Mouse (Mus musculus) small intestine, adult 2 months (tissue): ENCODE data around the gene Gm17079. TPM values are rescaled to one million over a fixed set of nuclear protein-coding genes. Genes with fewer than 3 reads are reported as not detected.

ENCODE experiments used
- H3K27ac ChIP-seq: fragments of 200-500 bp; 2 replicates; pipeline ENCODE4 v1.5.1; 2012; ENCODE audit warnings: low read depth, low read length, control low read depth, inconsistent platforms; ENCODE audit not compliant: insufficient read depth
- H3K27me3 ChIP-seq: fragments of 200-500 bp; 2 replicates; pipeline ENCODE4 v1.6.1; 2012; ENCODE audit warnings: mild to moderate bottlenecking, moderate library complexity, low read length, inconsistent platforms; ENCODE audit not compliant: control insufficient read depth, insufficient read depth
- H3K36me3 ChIP-seq: fragments of 200-500 bp; 2 replicates; pipeline ENCODE4 v1.6.1; 2012; ENCODE audit warnings: mild to moderate bottlenecking, low read length, control low read depth, inconsistent platforms; ENCODE audit not compliant: control insufficient read depth, insufficient read depth
- H3K4me1 ChIP-seq: fragments of 200-500 bp; 2 replicates; pipeline ENCODE4 v1.6.1; 2012; ENCODE audit warnings: low read length, inconsistent platforms, mixed read lengths; ENCODE audit not compliant: control insufficient read depth, insufficient read depth, insufficient read length
- H3K4me3 ChIP-seq: fragments of 200-500 bp; 2 replicates; pipeline ENCODE4 v1.5.1; 2012; ENCODE audit warnings: low read depth, mild to moderate bottlenecking, control low read depth, inconsistent platforms, low read length, moderate library complexity
- CTCF ChIP-seq: fragments of 200-500 bp; IDR thresholded peaks from 2 replicates; pipeline ENCODE4 v1.5.1; 2012; ENCODE audit warnings: low read depth, mild to moderate bottlenecking, control low read depth, inconsistent platforms, low read length, moderate library complexity, mixed read lengths; ENCODE audit not compliant: insufficient replicate concordance, insufficient read length; ENCODE audit errors: extremely low read depth
- POLR2A ChIP-seq: fragments of 200-500 bp; IDR thresholded peaks from 2 replicates; pipeline ENCODE4 v1.6.1; 2012; ENCODE audit warnings: low read depth, mild to moderate bottlenecking, control low read depth, inconsistent platforms, low read length, moderate library complexity
- WGBS: fragments of 180-500 bp; shearing (Covaris S2); methylation state at CpG from one replicate; pipeline ENCODE4 v1.1.7; 2018; 5-methylcytosine and 5-hydroxymethylcytosine counted together
- polyA plus RNA-seq: library from polyadenylated mRNA; depleted of rRNA; stranded (reverse); fragments of >200 nt; gene quantifications from 2 replicates; pipeline ENCODE4 v1.2.3, GENCODE M21; 2012; rRNA removed

The Gm17079 gene
- polyA plus RNA-seq, 1 experiment, result not detected

- no peak overlapping the region for H3K4me3 ChIP-seq
- no peaks in the 10 kb centered on the region for H3K4me1 ChIP-seq
- no peaks in the 10 kb centered on the region for H3K36me3 ChIP-seq
- whole genome bisulfite sequencing, result 86% methylated on average over 5 of the region's 5 CpGs
- no peaks in the 10 kb centered on the region for H3K27me3 ChIP-seq
- no peak for TF ChIP-seq POLR2A
- no peak for TF ChIP-seq CTCF
- H3K27ac ChIP-seq, result no peak overlapping the region
Observed at GRCm38 (mm10) chr14:51677269-51677668, 18.0 kb downstream of the Gm17079 start.

Other genes starting within 250 kb of the Gm17079 start
- gene Vmn2r89, start 243.6 kb downstream of the Gm17079 start, polyA plus RNA-seq, result not detected in 2 replicates
- not detected in 2 replicates for gene Gm5622, start 142.7 kb downstream of the Gm17079 start, polyA plus RNA-seq
- not detected in 2 replicates for gene Gm17175, start 121.4 kb downstream of the Gm17079 start, polyA plus RNA-seq
- gene Gm17174, start 103.3 kb downstream of the Gm17079 start, polyA plus RNA-seq, result not detected in 2 replicates
- gene Gm17078, start 84.2 kb downstream of the Gm17079 start, polyA plus RNA-seq, result not detected in 2 replicates
- gene Gm4181, start 59.8 kb downstream of the Gm17079 start, polyA plus RNA-seq, result not detected in 2 replicates
- not detected in 2 replicates for gene Gm5800, start 21.7 kb upstream of the Gm17079 start, polyA plus RNA-seq
- 46.7 and 466 TPM in 2 replicates for gene Ang4, start 78.1 kb upstream of the Gm17079 start, polyA plus RNA-seq
- 0.13 TPM in 1 of 2 replicates, not detected in the other for gene AY358078, start 104.6 kb upstream of the Gm17079 start, polyA plus RNA-seq
- 0.15 TPM in 1 of 2 replicates, not detected in the other for gene Ear6, start 158.2 kb upstream of the Gm17079 start, polyA plus RNA-seq
- gene Mettl17, start 189.4 kb upstream of the Gm17079 start, polyA plus RNA-seq, result 11.2 and 16.9 TPM in 2 replicates
- 0.30 and 0.61 TPM in 2 replicates for gene Slc39a2, start 197.4 kb upstream of the Gm17079 start, polyA plus RNA-seq
- gene Ndrg2, start 218.7 kb upstream of the Gm17079 start, polyA plus RNA-seq, result 23.7 and 32.9 TPM in 2 replicates
- gene Tppp2, start 223.0 kb upstream of the Gm17079 start, polyA plus RNA-seq, result not detected in 2 replicates
- gene Rnase13, start 227.3 kb upstream of the Gm17079 start, polyA plus RNA-seq, result not detected in 2 replicates